Mouse (Mus musculus) thymus, postnatal 25 days (tissue): ENCODE results near the gene Emc9.

ENCODE experiments used
- DNase-seq: peaks from one replicate; pipeline ENCODE4 v3.0.0; 2022

Emc9 gene

GRCm38 (mm10) chr14:55589771-55590448 lies 4.8 kb upstream of the Emc9 start:
- DNase-seq = no peak

GRCm38 (mm10) chr14:55589271-55589670 lies 4.2 kb upstream of the Emc9 start:
- no peak for DNase-seq

- no peak for DNase-seq
These were observed 1.0 kb upstream of the Emc9 start for GRCm38 (mm10) chr14:55586149-55586548.

GRCm38 (mm10) chr14:55585566-55585960 lies 461 bp upstream of the Emc9 start:
- DNase-seq = peak; percentile 35

- DNase-seq = no peak
These were observed 800 bp downstream of the Emc9 start for GRCm38 (mm10) chr14:55584303-55584701.

- DNase-seq = no peak
These were observed 3.0 kb downstream of the Emc9 start for GRCm38 (mm10) chr14:55581981-55582681.

GRCm38 (mm10) chr14:55580731-55581130 lies 4.4 kb downstream of the Emc9 start:
- no peak for DNase-seq

GRCm38 (mm10) chr14:55579511-55580496 lies 5.3 kb downstream of the Emc9 start:
- DNase-seq = no peak

GRCm38 (mm10) chr14:55578668-55579269 lies 6.3 kb downstream of the Emc9 start:
- DNase-seq = no peak

GRCm38 (mm10) chr14:55577871-55578667 lies 7.0 kb downstream of the Emc9 start, which contains the start of gene Psme1:
TSS of gene Psme1 (plus strand) at chr14:55578123.
- peak; percentile 87 for DNase-seq

GRCm38 (mm10) chr14:55576376-55576775 lies 8.7 kb downstream of the Emc9 start:
- DNase-seq = no peak

- no peak for DNase-seq
These were observed 9.4 kb downstream of the Emc9 start for GRCm38 (mm10) chr14:55575711-55576110.

GRCm38 (mm10) chr14:55575302-55575701 lies 9.8 kb downstream of the Emc9 start, which contains the start of gene Fitm1:
TSS of gene Fitm1 (plus strand) at chr14:55575617.
- no peak for DNase-seq

GRCm38 (mm10) chr14:55571760-55572159 lies 13.3 kb downstream of the Emc9 start:
- DNase-seq = no peak

- DNase-seq = no peak
These were observed 14.5 kb downstream of the Emc9 start for GRCm38 (mm10) chr14:55570588-55570987.

- no peak for DNase-seq
These were observed 17.6 kb downstream of the Emc9 start for GRCm38 (mm10) chr14:55567496-55567895.

GRCm38 (mm10) chr14:55565748-55566147 lies 19.4 kb downstream of the Emc9 start:
- no peak for DNase-seq

GRCm38 (mm10) chr14:55563249-55563648 lies 21.9 kb downstream of the Emc9 start:
- DNase-seq = no peak

- DNase-seq = no peak
These were observed 23.2 kb downstream of the Emc9 start for GRCm38 (mm10) chr14:55561860-55562259.

- DNase-seq = peak; percentile 97
These were observed 24.7 kb downstream of the Emc9 start, which contains the start of gene A730061H03Rik for GRCm38 (mm10) chr14:55560202-55561073. TSS of gene A730061H03Rik (minus strand) at chr14:55560406.

GRCm38 (mm10) chr14:55559799-55560201 lies 25.3 kb downstream of the Emc9 start, which contains the start of gene Dcaf11:
TSS of gene Dcaf11 (plus strand) at chr14:55560006.
- peak; percentile 88 for DNase-seq
